Mouse (Mus musculus): ENCODE measurements around the gene Kif3c. TPM values are rescaled to one million over a fixed set of nuclear protein-coding genes. Genes with fewer than 3 reads are reported as not detected.
A peak's percentile ranks its signal among the peaks of the same experiment; 100 is the strongest.

Kif3c gene
- polyA plus RNA-seq, 1 experiment from 2014 or later: 26.1 TPM

DNA sequence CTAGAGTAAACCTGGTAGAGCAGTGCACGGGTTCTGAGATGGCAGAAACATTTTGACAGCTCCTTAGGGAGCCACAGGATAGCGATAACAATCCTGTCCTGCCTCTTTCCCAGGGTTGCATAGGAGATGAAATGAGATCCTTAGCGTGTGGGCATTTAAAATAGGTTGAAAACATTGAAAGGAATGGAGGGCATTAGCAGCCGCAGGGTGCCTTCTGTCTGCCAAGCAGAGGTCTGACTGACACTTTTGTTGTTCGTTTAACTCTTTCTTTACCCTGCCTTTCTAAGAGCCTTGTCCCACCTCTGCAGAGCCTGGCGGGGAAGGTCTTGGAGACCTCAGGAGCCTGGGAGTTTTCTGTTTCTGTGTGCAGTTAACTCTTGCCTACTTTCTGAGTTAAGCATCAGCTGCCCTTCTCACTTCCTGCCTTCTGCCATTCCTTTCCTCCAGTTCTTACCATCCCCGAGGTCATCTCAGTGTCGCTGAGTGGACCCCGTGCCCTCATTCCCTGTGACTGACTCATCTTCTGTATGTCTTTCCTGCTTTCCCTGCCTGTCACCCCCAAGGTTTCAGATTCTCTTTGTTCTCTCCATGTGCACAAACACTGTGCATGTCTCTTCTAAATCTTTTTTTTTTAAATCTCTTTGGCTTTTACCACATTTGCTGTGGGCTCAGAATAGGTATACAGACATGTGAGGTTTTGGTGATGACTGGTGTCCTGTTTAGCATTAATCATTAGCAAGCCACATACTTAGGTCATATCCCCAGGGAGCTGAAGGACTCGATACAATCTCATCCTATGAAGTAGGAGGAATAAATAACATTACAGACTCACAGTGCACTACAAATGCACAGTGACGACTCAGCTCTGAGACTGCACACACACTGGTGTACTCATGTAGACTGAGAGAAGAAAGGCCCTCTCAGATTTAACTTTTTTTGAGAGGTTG is 6.3 kb downstream of the Kif3c start:
- Histone ChIP-seq H3K9me3 (0 out of 2 replicates have a peak, but pooled peaks cover 5% of the 10 kb centered on the region), H3K4me1 (peaks cover 37% of the 10 kb centered on the region), H3K36me3 (peaks cover 24% of the 10 kb centered on the region), H3K4me3 (peak overlapping the region; percentile 13; the same call in 1 of the 2 replicates), H3K27ac (no peak overlapping the region), H3K9ac (peak overlapping the region; percentile 19; the same call in 1 of the 2 replicates), H3K4me2 (replicated peaks) (peak overlapping the region; percentile 39), H3K27me3 (no peaks in the 10 kb centered on the region)
- ATAC-seq (ENCODE audit: insufficient number of reproducible peaks, insufficient read depth, low FRiP score, low TSS enrichment): no peak
- 14% methylated on average over 11 of the region's 11 CpGs for WGBS

DNA sequence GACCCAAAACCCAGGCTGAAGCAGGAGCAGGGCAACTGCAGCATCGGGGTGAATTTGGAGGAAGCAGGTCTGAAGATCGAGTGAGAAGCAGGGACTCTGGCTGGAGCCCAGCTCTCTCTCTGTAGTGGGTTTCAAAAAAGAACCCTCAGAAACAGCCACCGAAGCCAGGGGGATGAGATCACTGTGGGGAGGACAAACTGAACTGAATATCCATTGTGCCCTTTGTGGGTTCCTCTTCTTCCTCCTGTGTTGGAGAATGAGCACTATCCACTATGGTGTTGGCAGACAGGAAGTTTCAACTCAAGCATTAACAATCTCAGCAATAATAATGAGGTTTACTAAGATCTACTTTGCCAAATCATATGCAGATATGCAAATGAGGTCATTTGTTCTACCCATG is 7.1 kb downstream of the Kif3c start:
- peaks cover 33% of the 10 kb centered on the region for H3K4me1 ChIP-seq
- no peak for ATAC-seq (ENCODE audit: insufficient number of reproducible peaks, insufficient read depth, low FRiP score, low TSS enrichment)
- peaks cover 18% of the 10 kb centered on the region for H3K36me3 ChIP-seq
- H3K9ac ChIP-seq: no peak overlapping the region
- no peaks in the 10 kb centered on the region for H3K9me3 ChIP-seq
- 58% methylated on average over 3 of the region's 3 CpGs for WGBS
- no peak overlapping the region for H3K4me3 ChIP-seq
- H3K27ac ChIP-seq: no peak overlapping the region
- H3K27me3 ChIP-seq: no peaks in the 10 kb centered on the region
- H3K4me2 ChIP-seq (replicated peaks): 0 out of 2 replicates have a peak overlapping the region, but pooled peaks have one; percentile 7

- peaks cover 24% of the 10 kb centered on the region for H3K4me1 ChIP-seq
- no peaks in the 10 kb centered on the region for H3K9me3 ChIP-seq
- H3K4me2 ChIP-seq (replicated peaks): no peak overlapping the region
- no peak overlapping the region for H3K27ac ChIP-seq
- no peak for ATAC-seq (ENCODE audit: insufficient number of reproducible peaks, insufficient read depth, low FRiP score, low TSS enrichment)
- H3K27me3 ChIP-seq: no peaks in the 10 kb centered on the region
- H3K4me3 ChIP-seq: no peak overlapping the region
- peaks cover 8% of the 10 kb centered on the region; the same call in 1 of the 2 replicates for H3K36me3 ChIP-seq
- 91% methylated on average over 6 of the region's 6 CpGs for WGBS
- H3K9ac ChIP-seq: no peak overlapping the region
Measured at GRCm38 (mm10) chr12:3373566-3373965, 8.6 kb downstream of the Kif3c start.

DNA sequence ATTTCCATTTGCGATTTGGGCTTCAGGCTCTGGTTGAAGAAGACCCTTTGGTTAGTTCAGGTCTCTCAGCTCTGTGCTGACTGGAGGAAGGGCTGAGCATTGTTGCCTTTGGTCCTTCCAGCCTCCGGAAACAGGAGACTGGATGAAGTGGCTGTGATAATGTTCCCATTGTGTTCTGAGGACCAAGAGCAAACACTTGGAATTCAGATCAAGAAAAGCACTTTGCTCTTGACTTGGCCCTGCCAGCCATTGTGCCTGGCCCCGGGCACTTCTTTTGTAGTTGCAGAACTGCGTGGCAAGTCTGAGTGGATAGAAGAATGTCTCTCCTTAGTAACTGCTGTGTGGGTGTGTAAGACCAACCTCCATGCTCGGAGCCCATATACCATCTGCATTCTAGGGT is 9.6 kb downstream of the Kif3c start:
- 74% methylated on average over 5 of the region's 5 CpGs for WGBS
- Histone ChIP-seq H3K4me2 (replicated peaks) (no peak overlapping the region), H3K36me3 (peaks cover 8% of the 10 kb centered on the region; the same call in 1 of the 2 replicates), H3K27ac (no peak overlapping the region), H3K4me1 (peaks cover 15% of the 10 kb centered on the region), H3K4me3 (no peak overlapping the region), H3K9me3 (no peaks in the 10 kb centered on the region), H3K9ac (no peak overlapping the region), H3K27me3 (no peaks in the 10 kb centered on the region)
- no peak for ATAC-seq (ENCODE audit: insufficient number of reproducible peaks, insufficient read depth, low FRiP score, low TSS enrichment)

DNA sequence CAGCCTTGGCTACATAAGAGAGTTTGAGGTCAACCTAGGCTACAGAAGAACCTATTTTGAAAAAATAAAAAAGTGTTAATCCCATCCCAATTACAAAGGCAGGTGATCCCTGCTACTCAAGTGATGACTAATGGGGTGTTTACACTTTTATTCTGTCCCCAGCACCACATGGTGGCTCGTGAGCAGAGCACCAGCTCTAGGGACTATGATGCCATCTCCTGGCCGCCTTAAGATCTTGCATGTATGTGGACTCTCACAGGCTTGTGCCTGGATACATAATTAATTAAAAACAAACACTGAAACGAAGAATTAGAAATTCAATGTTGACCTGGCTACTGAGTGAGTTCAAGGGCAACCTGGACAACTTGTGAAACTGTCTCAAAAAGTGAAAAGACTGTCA is 12.3 kb downstream of the Kif3c start:
- 14% methylated on average over 3 of the region's 3 CpGs for WGBS
- Histone ChIP-seq H3K9ac (no peak overlapping the region), H3K27me3 (no peaks in the 10 kb centered on the region), H3K4me3 (no peak overlapping the region), H3K27ac (no peak overlapping the region), H3K9me3 (no peaks in the 10 kb centered on the region), H3K4me2 (replicated peaks) (no peak overlapping the region), H3K4me1 (no peaks in the 10 kb centered on the region), H3K36me3 (peaks cover 13% of the 10 kb centered on the region; the same call in 1 of the 2 replicates)
- ATAC-seq (ENCODE audit: insufficient number of reproducible peaks, insufficient read depth, low FRiP score, low TSS enrichment): no peak

GRCm38 (mm10) chr12:3377755-3378154 is 12.8 kb downstream of the Kif3c start:
- H3K27me3 ChIP-seq: no peaks in the 10 kb centered on the region
- no peaks in the 10 kb centered on the region for H3K9me3 ChIP-seq
- no peak overlapping the region for H3K9ac ChIP-seq
- no peak overlapping the region for H3K4me3 ChIP-seq
- H3K27ac ChIP-seq: no peak overlapping the region
- no peak overlapping the region for H3K4me2 ChIP-seq (replicated peaks)
- no peaks in the 10 kb centered on the region for H3K4me1 ChIP-seq
- 74% methylated on average over 5 of the region's 5 CpGs for WGBS
- peaks cover 19% of the 10 kb centered on the region; the same call in 1 of the 2 replicates for H3K36me3 ChIP-seq
- ATAC-seq (ENCODE audit: insufficient number of reproducible peaks, insufficient read depth, low FRiP score, low TSS enrichment): no peak

DNA sequence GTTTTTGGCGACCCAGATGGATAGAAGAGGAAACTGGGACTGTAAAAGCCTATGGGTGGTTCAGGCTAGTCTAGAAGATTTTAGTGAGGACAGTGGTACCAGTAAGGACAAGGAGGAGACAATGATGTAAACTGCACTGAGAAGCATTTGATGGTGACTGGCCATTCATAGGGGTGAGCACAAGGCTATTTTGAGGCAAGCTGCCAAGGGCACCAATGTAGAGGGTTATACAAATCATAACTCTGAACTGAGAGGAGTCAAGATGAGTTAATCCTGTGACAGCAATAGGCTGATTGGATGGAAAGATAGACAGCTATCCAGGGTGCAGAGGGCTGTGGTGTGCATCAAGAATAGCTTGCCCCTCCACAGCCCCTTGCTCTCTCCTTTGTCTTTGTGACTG is 19.9 kb downstream of the Kif3c start:
- H3K4me1 ChIP-seq: no peaks in the 10 kb centered on the region
- no peak for ATAC-seq (ENCODE audit: insufficient number of reproducible peaks, insufficient read depth, low FRiP score, low TSS enrichment)
- H3K4me3 ChIP-seq: no peak overlapping the region
- no peaks in the 10 kb centered on the region for H3K27me3 ChIP-seq
- no peak overlapping the region for H3K4me2 ChIP-seq (replicated peaks)
- H3K9me3 ChIP-seq: no peaks in the 10 kb centered on the region
- H3K27ac ChIP-seq: no peak overlapping the region
- 68% methylated on average over 1 of the region's 1 CpGs for whole genome bisulfite sequencing
- no peak overlapping the region for H3K9ac ChIP-seq
- peaks cover 49% of the 10 kb centered on the region for H3K36me3 ChIP-seq

- ATAC-seq (ENCODE audit: insufficient number of reproducible peaks, insufficient read depth, low FRiP score, low TSS enrichment): no peak
- no peak overlapping the region for H3K4me3 ChIP-seq
- H3K9ac ChIP-seq: no peak overlapping the region
- no peak overlapping the region for H3K27ac ChIP-seq
- no peaks in the 10 kb centered on the region for H3K27me3 ChIP-seq
- no peaks in the 10 kb centered on the region for H3K4me1 ChIP-seq
- H3K36me3 ChIP-seq: peaks cover 52% of the 10 kb centered on the region
- WGBS: 88% methylated on average over 6 of the region's 6 CpGs
- H3K9me3 ChIP-seq: no peaks in the 10 kb centered on the region
- H3K4me2 ChIP-seq (replicated peaks): no peak overlapping the region
Measured at GRCm38 (mm10) chr12:3385271-3385670, 20.3 kb downstream of the Kif3c start.

- Histone ChIP-seq H3K4me2 (replicated peaks) (no peak overlapping the region), H3K9me3 (no peaks in the 10 kb centered on the region), H3K4me1 (no peaks in the 10 kb centered on the region), H3K9ac (no peak overlapping the region), H3K4me3 (no peak overlapping the region), H3K27me3 (no peaks in the 10 kb centered on the region), H3K36me3 (peaks cover 52% of the 10 kb centered on the region), H3K27ac (no peak overlapping the region)
- 55% methylated on average over 10 of the region's 10 CpGs for WGBS
- ATAC-seq (ENCODE audit: insufficient number of reproducible peaks, insufficient read depth, low FRiP score, low TSS enrichment): no peak
Measured at GRCm38 (mm10) chr12:3385940-3386339, 21.0 kb downstream of the Kif3c start.

DNA sequence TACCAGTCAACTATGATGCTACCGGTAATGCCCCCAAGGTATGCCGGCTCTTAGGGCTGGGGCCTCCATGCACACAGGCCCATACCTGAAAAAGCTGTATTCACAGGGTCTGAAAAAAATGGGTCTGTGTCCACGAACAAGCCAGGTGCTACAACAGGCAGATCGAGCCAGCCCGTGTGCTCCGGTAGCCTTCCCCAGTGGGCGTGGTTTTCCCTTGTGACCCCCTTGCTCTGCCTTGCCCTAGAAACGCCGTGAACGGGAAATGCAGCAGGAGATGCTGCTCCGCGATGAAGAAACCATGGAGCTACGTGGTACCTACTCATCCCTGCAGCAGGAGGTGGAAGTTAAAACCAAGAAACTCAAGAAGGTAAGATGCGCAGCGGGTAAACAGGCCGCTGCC is 23.0 kb downstream of the Kif3c start:
- no peak overlapping the region for H3K4me3 ChIP-seq
- H3K9ac ChIP-seq: no peak overlapping the region
- ATAC-seq (ENCODE audit: insufficient number of reproducible peaks, insufficient read depth, low FRiP score, low TSS enrichment): no peak
- no peaks in the 10 kb centered on the region for H3K27me3 ChIP-seq
- no peaks in the 10 kb centered on the region for H3K4me1 ChIP-seq
- no peak overlapping the region for H3K4me2 ChIP-seq (replicated peaks)
- peaks cover 40% of the 10 kb centered on the region for H3K36me3 ChIP-seq
- no peak overlapping the region for H3K27ac ChIP-seq
- 91% methylated on average over 16 of the region's 16 CpGs for WGBS
- H3K9me3 ChIP-seq: no peaks in the 10 kb centered on the region

GRCm38 (mm10) chr12:3389394-3389793 is 24.5 kb downstream of the Kif3c start:
- no peaks in the 10 kb centered on the region for H3K4me1 ChIP-seq
- 93% methylated on average over 12 of the region's 12 CpGs for WGBS
- no peak overlapping the region for H3K4me2 ChIP-seq (replicated peaks)
- no peaks in the 10 kb centered on the region for H3K27me3 ChIP-seq
- no peaks in the 10 kb centered on the region for H3K9me3 ChIP-seq
- no peak overlapping the region for H3K27ac ChIP-seq
- no peak overlapping the region for H3K9ac ChIP-seq
- H3K4me3 ChIP-seq: no peak overlapping the region
- peaks cover 49% of the 10 kb centered on the region for H3K36me3 ChIP-seq
- no peak for ATAC-seq (ENCODE audit: insufficient number of reproducible peaks, insufficient read depth, low FRiP score, low TSS enrichment)

DNA sequence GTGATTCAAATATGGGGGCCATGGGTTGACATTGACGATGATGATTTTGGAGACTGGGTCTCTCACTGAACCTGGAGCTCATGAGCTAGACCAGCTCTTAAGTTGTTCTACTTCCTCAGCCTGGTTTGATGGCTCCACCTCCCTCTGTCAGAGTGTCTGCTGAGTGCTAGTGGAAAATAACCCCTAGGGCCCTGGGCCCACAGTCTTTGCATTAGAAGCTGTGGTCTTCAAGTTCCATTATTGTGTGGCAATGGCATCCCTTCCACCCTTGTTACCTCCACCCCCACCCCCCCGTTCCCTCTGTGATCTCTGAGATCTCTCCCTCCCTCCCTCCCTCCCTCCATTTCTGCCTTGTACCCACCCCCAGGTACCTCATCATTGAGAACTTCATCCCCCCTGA is 25.1 kb downstream of the Kif3c start:
- no peak overlapping the region for H3K27ac ChIP-seq

More for the DNA sequence above, 25.1 kb downstream of the Kif3c start:
- Histone ChIP-seq H3K36me3 (peaks cover 50% of the 10 kb centered on the region), H3K4me1 (no peaks in the 10 kb centered on the region), H3K9me3 (no peaks in the 10 kb centered on the region), H3K4me3 (no peak overlapping the region), H3K27me3 (no peaks in the 10 kb centered on the region), H3K9ac (no peak overlapping the region), H3K4me2 (replicated peaks) (no peak overlapping the region)
- no peak for ATAC-seq (ENCODE audit: insufficient number of reproducible peaks, insufficient read depth, low FRiP score, low TSS enrichment)
- 79% methylated on average over 2 of the region's 2 CpGs for WGBS

Data from embryonic facial prominence, embryonic 12.5 days (tissue).